Mouse (Mus musculus) CD4-positive, CD25-positive, alpha-beta regulatory T cell (primary cell): ENCODE results near the gene Grk2. TPM values are rescaled to one million over a fixed set of nuclear protein-coding genes. Genes with fewer than 3 reads are reported as not detected.

ENCODE experiments used
- polyA plus RNA-seq: library from polyadenylated mRNA; unstranded; fragments of 100-300 nt; shearing (Covaris generic); gene quantifications from one replicate; pipeline ENCODE4 v1.2.1, GENCODE M21; 2017

The Grk2 gene
- polyA plus RNA-seq, result 238 TPM

DNA sequence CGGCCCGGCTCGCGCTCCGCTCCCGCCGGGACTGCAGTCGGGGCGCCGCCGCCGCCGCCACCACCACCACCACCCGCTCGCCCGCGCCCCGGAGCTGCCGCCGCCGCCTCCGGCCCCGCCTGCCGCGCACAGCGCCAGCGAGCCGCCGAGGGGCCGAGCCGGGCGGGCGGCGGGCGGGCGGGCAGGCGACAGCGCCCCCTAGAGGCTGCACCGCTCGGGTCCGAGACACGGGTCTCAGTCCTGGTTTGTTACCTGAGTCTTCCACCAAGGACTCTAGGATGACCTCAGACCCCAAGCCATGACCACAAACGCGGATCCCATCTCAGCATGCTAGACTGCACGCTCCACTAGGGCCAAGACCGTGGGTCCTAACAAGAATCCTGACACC lies at the start of gene Grk2:
Gene Grk2, minus strand, starts transcription at position 33 of the 388 bp plus-strand sequence.

DNA sequence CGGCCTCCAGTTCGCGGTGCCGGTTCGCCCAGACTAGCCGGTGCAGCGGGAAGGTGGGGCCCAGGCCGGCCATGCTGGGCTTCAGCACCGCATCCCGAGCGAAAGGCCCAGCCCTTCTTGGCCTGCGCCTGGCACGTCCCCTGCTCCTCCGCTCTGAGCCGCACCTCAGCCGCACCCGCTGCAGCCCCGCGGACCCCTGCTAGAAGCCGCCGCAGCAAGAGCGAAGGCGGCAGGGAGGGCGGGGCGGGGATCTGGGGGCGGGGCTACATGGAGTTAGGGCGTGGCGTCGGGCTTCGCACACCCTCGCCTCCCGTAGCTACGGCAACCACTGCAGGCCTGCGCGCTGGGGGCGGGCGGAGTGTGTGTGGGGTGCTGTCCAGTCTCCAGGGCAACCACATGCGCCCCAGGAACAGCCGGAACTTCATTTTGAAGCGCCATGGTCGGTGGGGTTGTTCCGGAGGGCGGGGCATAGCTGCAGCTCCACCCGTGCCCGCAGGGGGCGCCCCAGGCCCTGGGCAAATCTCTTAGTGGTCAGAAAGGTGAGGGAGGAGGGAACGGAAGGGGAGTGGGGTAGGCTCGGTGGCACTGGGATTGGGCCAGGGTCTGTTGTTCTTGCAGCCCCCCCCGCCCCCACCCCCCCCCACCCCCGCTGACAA lies 23.0 kb downstream of the Grk2 start, which contains the start of gene Ankrd13d:
Gene Ankrd13d, minus strand, starts transcription at position 240 of the 656 bp plus-strand sequence.

DNA sequence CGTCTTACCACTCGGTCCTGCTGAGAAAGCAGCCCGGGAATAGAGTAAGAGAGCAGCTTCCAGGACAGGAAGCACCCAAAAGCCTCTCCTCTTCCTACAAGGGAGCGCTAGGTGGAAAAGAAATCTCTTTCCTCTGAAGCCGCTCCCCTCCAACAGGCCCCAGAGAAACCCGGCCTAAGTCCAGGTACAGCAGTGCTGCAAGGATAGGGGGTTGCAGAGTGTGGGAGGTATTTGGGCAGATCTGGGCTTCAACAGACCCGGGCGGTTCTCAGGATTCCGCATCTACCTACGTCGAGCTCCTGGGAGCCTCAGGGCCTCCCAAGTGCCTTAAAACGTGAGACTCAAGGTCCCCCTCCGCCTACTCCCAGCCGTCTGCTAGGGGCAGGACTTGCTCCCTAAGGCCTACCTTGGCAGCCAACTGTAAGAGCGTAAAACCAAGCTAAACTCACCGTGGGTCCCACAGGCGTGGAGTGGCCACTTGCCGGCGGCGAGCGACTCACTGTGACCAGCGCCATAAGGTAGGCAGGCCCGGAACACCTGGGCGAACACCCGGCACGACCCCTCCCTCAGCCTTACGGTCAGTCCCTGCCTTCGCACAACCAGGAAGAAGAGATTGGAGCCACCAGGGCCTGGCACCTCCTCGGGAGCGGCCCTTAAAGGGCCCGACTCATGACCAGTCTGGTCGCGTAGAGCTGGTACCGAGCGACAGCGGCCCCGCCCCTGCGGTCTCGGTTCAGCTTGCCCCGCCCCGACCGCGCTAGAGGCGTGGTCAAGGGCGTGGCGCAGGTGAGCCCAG lies 37.3 kb downstream of the Grk2 start, which contains the start of gene Ssh3:
Gene Ssh3, minus strand, starts transcription at position 615 of the 796 bp plus-strand sequence.

Other genes starting within 250 kb of the Grk2 start
- gene Gstp3, start 246.7 kb downstream of the Grk2 start, polyA plus RNA-seq, result 96.6 TPM
- gene Cabp2, start 224.6 kb downstream of the Grk2 start, polyA plus RNA-seq, result not detected
- gene Cdk2ap2, start 209.0 kb downstream of the Grk2 start, polyA plus RNA-seq, result 799 TPM
- gene Pitpnm1, start 206.2 kb downstream of the Grk2 start, polyA plus RNA-seq, result 330 TPM
- gene Aip, start 180.4 kb downstream of the Grk2 start, polyA plus RNA-seq, result 195 TPM
- not detected for gene Gpr152, start 166.4 kb downstream of the Grk2 start, polyA plus RNA-seq
- 0.41 TPM for gene Cabp4, start 162.2 kb downstream of the Grk2 start, polyA plus RNA-seq
- gene Coro1b, start 157.6 kb downstream of the Grk2 start, polyA plus RNA-seq, result 394 TPM
- 1,480 TPM for gene Ptprcap, start 152.6 kb downstream of the Grk2 start, polyA plus RNA-seq
- gene Rps6kb2, start 142.9 kb downstream of the Grk2 start, polyA plus RNA-seq, result 49.1 TPM
- gene Carns1, start 130.7 kb downstream of the Grk2 start, polyA plus RNA-seq, result 36.9 TPM
- 782 TPM for gene Tbc1d10c, start 114.9 kb downstream of the Grk2 start, polyA plus RNA-seq
- 1,094 TPM for gene Ppp1ca, start 114.2 kb downstream of the Grk2 start, polyA plus RNA-seq
- 80.3 TPM for gene Rad9a, start 104.6 kb downstream of the Grk2 start, polyA plus RNA-seq
- gene Clcf1, start 92.0 kb downstream of the Grk2 start, polyA plus RNA-seq, result 38.4 TPM
- gene AC109138.7, start 91.9 kb downstream of the Grk2 start, polyA plus RNA-seq, result 0.61 TPM
- 113 TPM for gene Pold4, start 74.3 kb downstream of the Grk2 start, polyA plus RNA-seq
- gene Ssh3, start 37.0 kb downstream of the Grk2 start, polyA plus RNA-seq, result 0.73 TPM
- gene Ankrd13d, start 23.1 kb downstream of the Grk2 start, polyA plus RNA-seq, result 7.3 TPM
- gene Kdm2a, start 92.1 kb upstream of the Grk2 start, polyA plus RNA-seq, result 71.8 TPM
- 4.6 TPM for gene Rhod, start 133.2 kb upstream of the Grk2 start, polyA plus RNA-seq
- 0.14 TPM for gene Syt12, start 171.2 kb upstream of the Grk2 start, polyA plus RNA-seq
- not detected for gene 2010003K11Rik, start 192.4 kb upstream of the Grk2 start, polyA plus RNA-seq
- 2.6 TPM for gene Pcx, start 204.2 kb upstream of the Grk2 start, polyA plus RNA-seq